ENCODE assay signal across 8 mouse cellular contexts in the genomic region with DNA sequence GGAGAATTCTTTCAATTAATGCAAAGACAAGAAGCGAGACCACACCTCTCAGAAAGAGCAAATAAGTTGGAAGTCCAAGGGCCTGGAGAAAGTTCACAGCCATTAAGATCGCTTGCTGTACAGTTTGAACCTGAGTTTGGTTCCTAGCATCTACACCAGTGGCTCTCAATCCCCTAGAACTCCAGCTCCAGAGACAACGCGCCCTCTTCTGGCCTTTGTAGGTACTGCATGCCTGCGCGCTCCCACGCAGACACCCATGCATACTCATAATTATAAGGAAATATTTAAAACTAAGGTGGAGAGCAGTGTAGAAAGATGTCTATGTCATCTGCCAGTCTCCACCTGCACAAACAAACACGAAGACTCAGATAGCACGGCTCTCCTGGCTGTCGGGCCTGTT.
DNase-seq lines count a peak whose midpoint lies in the region; ATAC-seq lines count a peak whose summit lies in the region.

No protein-coding gene starts in this region.

- H3K4me3 ChIP-seq in forebrain, embryonic 11.5 days (ENCODE audit: low read depth, low read length) = no peak overlapping the region
- H3K4me3 ChIP-seq in forebrain, embryonic 16.5 days (replicated peaks; ENCODE audit: low read length) = no peak overlapping the region
- no peak overlapping the region for H3K4me3 ChIP-seq in liver, embryonic 12.5 days
- no peak overlapping the region for H3K4me3 ChIP-seq in neural tube, embryonic 11.5 days (ENCODE audit: low read depth, low read length)

- no peak overlapping the region for H3K9ac ChIP-seq in forebrain, embryonic 11.5 days (ENCODE audit: low read length)
- no peak overlapping the region for H3K9ac ChIP-seq in forebrain, embryonic 16.5 days (replicated peaks; ENCODE audit: low read depth, low read length)
- no peak overlapping the region for H3K9ac ChIP-seq in liver, embryonic 12.5 days
- no peak overlapping the region for H3K9ac ChIP-seq in neural tube, embryonic 11.5 days (ENCODE audit: low read length)

- no peaks in the 10 kb centered on the region; the same call in 1 of the 2 replicates for H3K9me3 ChIP-seq in forebrain, embryonic 11.5 days (ENCODE audit: control insufficient read depth, low read length)
- H3K9me3 ChIP-seq in forebrain, embryonic 16.5 days (ENCODE audit: control insufficient read depth, low read length) = peaks cover under 1% of the 10 kb centered on the region; the same call in 1 of the 2 replicates
- no peaks in the 10 kb centered on the region for H3K9me3 ChIP-seq in liver, embryonic 12.5 days (replicated peaks)
- no peaks in the 10 kb centered on the region for H3K9me3 ChIP-seq in neural tube, embryonic 11.5 days (ENCODE audit: control insufficient read depth, low read length)

- H3K36me3 ChIP-seq in forebrain, embryonic 11.5 days (ENCODE audit: control insufficient read depth, insufficient read depth, low read length) = no peaks in the 10 kb centered on the region
- H3K36me3 ChIP-seq in forebrain, embryonic 16.5 days (ENCODE audit: control insufficient read depth, insufficient read depth) = no peaks in the 10 kb centered on the region
- no peaks in the 10 kb centered on the region for H3K36me3 ChIP-seq in liver, embryonic 12.5 days
- H3K36me3 ChIP-seq in neural tube, embryonic 11.5 days (ENCODE audit: control insufficient read depth, insufficient read depth, low read length) = no peaks in the 10 kb centered on the region

- no peaks in the 10 kb centered on the region for H3K27me3 ChIP-seq in forebrain, embryonic 11.5 days (ENCODE audit: control insufficient read depth, insufficient read depth, low read length)
- H3K27me3 ChIP-seq in forebrain, embryonic 16.5 days (replicated peaks; ENCODE audit: control insufficient read depth, insufficient read depth, low read length) = no peaks in the 10 kb centered on the region
- H3K27me3 ChIP-seq in liver, embryonic 12.5 days (replicated peaks) = no peaks in the 10 kb centered on the region
- H3K27me3 ChIP-seq in neural tube, embryonic 11.5 days (ENCODE audit: control insufficient read depth, insufficient read depth, low read length) = no peaks in the 10 kb centered on the region

- ATAC-seq in forebrain, embryonic 11.5 days (replicated peaks; ENCODE audit: low FRiP score) = no peak
- no peak for ATAC-seq in forebrain, embryonic 16.5 days
- no peak for ATAC-seq in liver, embryonic 12.5 days
- peak; percentile 37 for ATAC-seq in granulocyte monocyte progenitor cell, adult 5-6 weeks (replicated peaks; ENCODE audit: poor library complexity, severe bottlenecking)
- ATAC-seq in neural tube, embryonic 11.5 days (ENCODE audit: insufficient read depth, low FRiP score, low TSS enrichment) = no peak

- H3K4me2 ChIP-seq in forebrain, embryonic 11.5 days (ENCODE audit: low read depth, low read length, severe bottlenecking) = no peak overlapping the region
- H3K4me2 ChIP-seq in forebrain, embryonic 16.5 days (ENCODE audit: low read length) = no peak overlapping the region
- no peak overlapping the region for H3K4me2 ChIP-seq in liver, embryonic 12.5 days
- no peak overlapping the region for H3K4me2 ChIP-seq in neural tube, embryonic 11.5 days (ENCODE audit: low read depth)

- no peak overlapping the region for H3K27ac ChIP-seq in forebrain, embryonic 11.5 days (ENCODE audit: low read depth, low read length)
- no peak overlapping the region for H3K27ac ChIP-seq in forebrain, embryonic 16.5 days (ENCODE audit: low read length)
- no peak overlapping the region for H3K27ac ChIP-seq in liver, embryonic 12.5 days
- no peak overlapping the region for H3K27ac ChIP-seq in neural tube, embryonic 11.5 days (ENCODE audit: low read depth, low read length)

- no peaks in the 10 kb centered on the region for H3K4me1 ChIP-seq in forebrain, embryonic 11.5 days (replicated peaks; ENCODE audit: control insufficient read depth, insufficient read depth, low read length)
- H3K4me1 ChIP-seq in forebrain, embryonic 16.5 days (replicated peaks; ENCODE audit: control insufficient read depth, insufficient read depth, low read length) = no peaks in the 10 kb centered on the region
- H3K4me1 ChIP-seq in liver, embryonic 12.5 days = no peaks in the 10 kb centered on the region
- H3K4me1 ChIP-seq in neural tube, embryonic 11.5 days (ENCODE audit: control insufficient read depth, insufficient read depth, low read length) = no peaks in the 10 kb centered on the region

- WGBS in forebrain, embryonic 11.5 days = 39% methylated on average over 10 of the region's 10 CpGs
- WGBS in forebrain, embryonic 16.5 days = 40% methylated on average over 10 of the region's 10 CpGs
- 27% methylated on average over 10 of the region's 10 CpGs for WGBS in liver, embryonic 12.5 days (ENCODE audit: insufficient replicate concordance)
- WGBS in neural tube, embryonic 11.5 days = 43% methylated on average over 10 of the region's 10 CpGs

- DNase-seq in forebrain, embryonic 11.5 days (ENCODE audit: low spot score) = peak; percentile 79
- DNase-seq in liver = peak; percentile 44
- DNase-seq in adrenal gland, adult 18-20 months (ENCODE audit: low spot score in 2 of 2) = peak; percentile 42 to 57
- peak; percentile 55 for DNase-seq in neural tube, embryonic 11.5 days (ENCODE audit: low spot score)
- DNase-seq in adipocyte (ENCODE audit: low spot score) = no peak
